ENCODE assay signal across 8 mouse cellular contexts in genomic region chr6:54699477-54700056, GRCm38 (mm10). TPM values are rescaled to one million over a fixed set of nuclear protein-coding genes. Genes with fewer than 3 reads are reported as not detected.
A peak's percentile ranks its signal among the peaks of the same experiment; 100 is the strongest.
DNase-seq lines count a peak whose midpoint lies in the region; ATAC-seq and TF ChIP-seq lines count a peak whose summit lies in the region.

No protein-coding gene starts in this region.

- H3K9me3 ChIP-seq in forebrain, embryonic 15.5 days = no peaks in the 10 kb centered on the region
- H3K9me3 ChIP-seq in liver, embryonic 14.5 days (ENCODE audit: control insufficient read depth, low read length) = no peaks in the 10 kb centered on the region
- no peaks in the 10 kb centered on the region for H3K9me3 ChIP-seq in stomach, embryonic 15.5 days

- peaks cover 13% of the 10 kb centered on the region; the same call in 1 of the 2 replicates for H3K36me3 ChIP-seq in forebrain, embryonic 15.5 days
- H3K36me3 ChIP-seq in liver, embryonic 14.5 days (replicated peaks; ENCODE audit: control insufficient read depth, insufficient read depth, low read depth) = no peaks in the 10 kb centered on the region
- H3K36me3 ChIP-seq in stomach, embryonic 15.5 days = no peaks in the 10 kb centered on the region

- H3K9ac ChIP-seq in forebrain, embryonic 15.5 days (replicated peaks) = peak overlapping the region; percentile 40
- peak overlapping the region; percentile 37; the same call in 1 of the 2 replicates for H3K9ac ChIP-seq in liver, embryonic 14.5 days (replicated peaks)
- H3K9ac ChIP-seq in stomach, embryonic 15.5 days = peak overlapping the region; percentile 25; the same call in 1 of the 2 replicates

- no peaks in the 10 kb centered on the region for H3K27me3 ChIP-seq in forebrain, embryonic 15.5 days
- peaks cover 9% of the 10 kb centered on the region for H3K27me3 ChIP-seq in liver, embryonic 14.5 days (ENCODE audit: control insufficient read depth, insufficient read depth, low read length)
- peaks cover 7% of the 10 kb centered on the region; the same call in 1 of the 2 replicates for H3K27me3 ChIP-seq in stomach, embryonic 15.5 days (replicated peaks)

- intact Hi-C loops in heart, postnatal 10 days (cut with DNase I) = loop anchor here (5.0 kb wide), 1 partner anchor 112 kb away; no protein-coding TSS in a partner anchor

- peaks cover 38% of the 10 kb centered on the region for H3K4me1 ChIP-seq in forebrain, embryonic 15.5 days
- H3K4me1 ChIP-seq in liver, embryonic 14.5 days (replicated peaks; ENCODE audit: control insufficient read depth in 2 of 2, insufficient read depth in 2 of 2, low read length in 1 of 2) = peaks cover 0 to 5% of the 10 kb centered on the region in 2 experiments; a peak in 1 of 4 replicates
- H3K4me1 ChIP-seq in stomach, embryonic 15.5 days = peaks cover 6% of the 10 kb centered on the region; the same call in 1 of the 2 replicates

- peak overlapping the region; percentile 34 for H3K4me3 ChIP-seq in forebrain, embryonic 15.5 days
- peak overlapping the region; percentile 49 to 72 for H3K4me3 ChIP-seq in liver, embryonic 14.5 days (ENCODE audit: insufficient read depth in 1 of 2, low read depth in 2 of 2, low read length in 2 of 2)
- peak overlapping the region; percentile 46 for H3K4me3 ChIP-seq in stomach, embryonic 15.5 days (replicated peaks)

- no peak for TF ChIP-seq CTCF in liver, embryonic 14.5 days (IDR thresholded peaks at IDR 0.05; ENCODE audit: low read depth)

- peak; percentile 53 for ATAC-seq in forebrain, embryonic 15.5 days (replicated peaks)
- peak; percentile 68; the same call in 1 of the 2 replicates for ATAC-seq in liver, embryonic 14.5 days (ENCODE audit: insufficient read depth)
- ATAC-seq in stomach, embryonic 15.5 days (ENCODE audit: insufficient read depth, low FRiP score, low read depth) = peak; percentile 79

- WGBS in forebrain, embryonic 15.5 days = 1% methylated on average over 19 of the region's 19 CpGs
- WGBS in liver, embryonic 14.5 days (ENCODE audit: insufficient replicate concordance) = 5% methylated on average over 19 of the region's 19 CpGs
- 2% methylated on average over 19 of the region's 19 CpGs for WGBS in stomach, embryonic 15.5 days

- peak; percentile 79 for DNase-seq in A20 (ENCODE audit: low read depth, low spot score)
- peak; percentile 83 to 86 for DNase-seq in cerebellum, adult 18-20 months
- peak; percentile 81 to 83 for DNase-seq in heart, postnatal 10 days
- DNase-seq in kidney, postnatal 36 days = peak; percentile 83 to 85
- DNase-seq in liver, embryonic 14.5 days (ENCODE audit: low read depth in 3 of 3, low spot score in 3 of 3) = peak in 2 of 3 experiments; percentile 55 to 63
- DNase-seq in neural tube, embryonic 10.5 days (ENCODE audit: extremely low spot score, low spot score) = peak; percentile 79

- H3K4me2 ChIP-seq in forebrain, embryonic 15.5 days (replicated peaks) = peak overlapping the region; percentile 53
- peak overlapping the region; percentile 82 for H3K4me2 ChIP-seq in liver, embryonic 14.5 days (ENCODE audit: low read depth)
- peak overlapping the region; percentile 98 for H3K4me2 ChIP-seq in stomach, embryonic 15.5 days

- H3K27ac ChIP-seq in forebrain, embryonic 15.5 days (replicated peaks) = no peak overlapping the region
- no peak overlapping the region for H3K27ac ChIP-seq in liver, embryonic 14.5 days
- no peak overlapping the region for H3K27ac ChIP-seq in stomach, embryonic 15.5 days

- TF ChIP-seq EP300 in liver, embryonic 14.5 days (IDR thresholded peaks at IDR 0.05; ENCODE audit: low read depth) = no peak

RNA-seq across cellular contexts. Expression of gene Mturn, which starts 18.1 kb away (rescaled TPM):
- 121 and 129 TPM in 2 replicates for polyA plus RNA-seq in forebrain, embryonic 15.5 days (2015; fragmentation: Nextera tagmentation; extraction: Ambion mirVana)
- 10 to 100 TPM; 12.1 to 12.7 TPM for total RNA-seq in heart, postnatal 10 days (2021)
- 0.26 and 0.47 TPM in 2 replicates for polyA plus RNA-seq in liver, embryonic 14.5 days (2012; rRNA removed)
- 0.75 and 0.81 TPM in 2 replicates for polyA plus RNA-seq in liver, embryonic 14.5 days (2014; fragmentation: Nextera tagmentation; extraction: Ambion mirVana)
- 8.0 and 8.2 TPM in 2 replicates for polyA plus RNA-seq in stomach, embryonic 15.5 days (2015; fragmentation: Nextera tagmentation; extraction: Ambion mirVana)

Comparison
In these comparisons a context has a peak if more than half of its experiments do, and no peak if none do; other contexts are left out.
1. RNA of gene Mturn, which starts 18.1 kb away (polyA plus RNA-seq): 121 to 129 TPM in forebrain, embryonic 15.5 days; 8.0 to 8.2 TPM in stomach, embryonic 15.5 days and 0.26 to 0.81 TPM in liver, embryonic 14.5 days; every median in the first group is over 10 times any median in the second.
2. Peak in every context shown above with its lines, with median percentiles within 50 percentile points of each other: DNase-seq, ATAC-seq, H3K4me2 ChIP-seq, H3K4me3 ChIP-seq and H3K9ac ChIP-seq.